Mouse (Mus musculus): Measurements from ENCODE around the gene Tmem121b.

- TF ChIP-seq CTCF (IDR thresholded peaks at IDR 0.05; ENCODE audit: extremely low read depth, insufficient read depth, insufficient read length, insufficient replicate concordance) (no peak), POLR2A (IDR thresholded peaks at IDR 0.05; ENCODE audit: low read depth, low read length) (no peak)
These were observed 25.3 kb downstream of the Tmem121b start for GRCm38 (mm10) chr6:120468259-120468658.
